Mouse (Mus musculus) myocyte (in vitro differentiated cells): ENCODE measurements at regions not wholly inside any gene's neighbourhood (a gene's known extent, or its start where the extent isn't known, plus 50 kb on each side); places are given as distances from the start of the nearest gene placed in this dataset.

Experiments used
- E2F4 ChIP-seq: IDR thresholded peaks from one replicate; pipeline ENCODE4 v1.6.1; 2011; ENCODE audit warnings: mild to moderate bottlenecking, control low read depth, moderate library complexity; ENCODE audit not compliant: insufficient read depth
- MAX ChIP-seq: IDR thresholded peaks from one replicate; pipeline ENCODE4 v1.6.1; 2011; ENCODE audit warnings: low read depth, mild to moderate bottlenecking, control low read depth
- POLR2A ChIP-seq: IDR thresholded peaks from one replicate; pipeline ENCODE4 v1.6.1; 2011; ENCODE audit warnings: low read depth, mild to moderate bottlenecking, control low read depth, moderate library complexity; ENCODE audit not compliant: insufficient read length
- USF1 ChIP-seq: IDR thresholded peaks from one replicate; pipeline ENCODE4 v1.6.1; 2011; ENCODE audit warnings: low read depth, mild to moderate bottlenecking, control low read depth, moderate library complexity

- no peak for TF ChIP-seq E2F4
- no peak for TF ChIP-seq POLR2A
- no peak for TF ChIP-seq USF1
- TF ChIP-seq MAX = no peak
These were observed 151.4 kb upstream of the Grik3 start for GRCm38 (mm10) chr4:125339056-125339455.
